22 mouse cellular contexts compared by ENCODE assay signal in the genomic region with DNA sequence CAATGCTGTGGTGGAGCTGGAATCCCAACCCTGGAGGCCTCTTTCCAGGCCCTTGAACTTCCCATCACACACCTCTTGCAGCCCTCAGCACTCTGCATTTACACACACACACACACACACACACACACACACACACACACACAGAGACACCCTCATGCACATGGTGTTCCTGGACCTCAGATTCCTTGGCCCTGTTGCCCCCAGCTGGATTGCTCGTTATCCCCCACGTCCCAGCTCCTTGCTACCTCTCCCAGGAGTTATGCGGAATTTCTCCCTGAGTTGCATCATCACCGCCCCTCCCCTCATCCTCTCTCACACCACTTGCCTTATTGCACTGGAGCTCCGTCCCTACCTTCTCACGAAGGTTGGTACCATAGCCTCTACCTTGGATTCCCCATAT. TPM values are rescaled to one million over a fixed set of nuclear protein-coding genes. Genes with fewer than 3 reads are reported as not detected.
DNase-seq lines count a peak whose midpoint lies in the region; ATAC-seq and TF ChIP-seq lines count a peak whose summit lies in the region.
"Had no signal": no experiment of that assay in that cellular context is flagged by ENCODE, and none has a peak within 500 bp of the region (broad histone marks: within the 10 kb centered on the region; RNA-seq: fewer than 3 reads in every experiment).

No protein-coding gene starts in this region.

- TF ChIP-seq POLR2A in myocyte (IDR thresholded peaks at IDR 0.05; ENCODE audit: insufficient read length, low read depth), result no peak

- no peaks in the 10 kb centered on the region for H3K9me3 ChIP-seq in heart, embryonic 13.5 days
- H3K9me3 ChIP-seq in lung, postnatal 0 days (ENCODE audit: low read length), result no peaks in the 10 kb centered on the region
- H3K9me3 ChIP-seq in hindbrain, embryonic 14.5 days (ENCODE audit: control insufficient read depth, low read length), result no peaks in the 10 kb centered on the region
- H3K9me3 ChIP-seq: embryonic facial prominence, embryonic 12.5 days; forebrain, embryonic 12.5 days; intestine, embryonic 15.5 days; liver, embryonic 13.5 days; megakaryocyte, embryonic 14.5 days; midbrain, embryonic 13.5 days; neural tube, embryonic 12.5 days had no signal

- H3K9ac ChIP-seq in heart, embryonic 13.5 days, result peak overlapping the region; percentile 44
- H3K9ac ChIP-seq in lung, postnatal 0 days (replicated peaks; ENCODE audit: low read depth), result peak overlapping the region; percentile 32; the same call in 1 of the 2 replicates
- no peak overlapping the region for H3K9ac ChIP-seq in hindbrain, embryonic 14.5 days
- H3K9ac ChIP-seq: embryonic facial prominence, embryonic 12.5 days; forebrain, embryonic 12.5 days; intestine, embryonic 15.5 days; liver, embryonic 13.5 days; midbrain, embryonic 13.5 days; neural tube, embryonic 12.5 days had no signal

- H3K79me2 ChIP-seq in myocyte (ENCODE audit: control insufficient read depth, insufficient read depth), result no peaks in the 10 kb centered on the region

- H3K36me3 ChIP-seq in heart, embryonic 13.5 days, result peaks cover 16% of the 10 kb centered on the region
- H3K36me3 ChIP-seq in lung, postnatal 0 days (ENCODE audit: insufficient read depth, low read length), result no peaks in the 10 kb centered on the region
- no peaks in the 10 kb centered on the region for H3K36me3 ChIP-seq in myocyte (ENCODE audit: control insufficient read depth, insufficient read depth)
- H3K36me3 ChIP-seq in hindbrain, embryonic 14.5 days (replicated peaks; ENCODE audit: control insufficient read depth, insufficient read depth), result no peaks in the 10 kb centered on the region
- H3K36me3 ChIP-seq: embryonic facial prominence, embryonic 12.5 days; forebrain, embryonic 12.5 days; intestine, embryonic 15.5 days; liver, embryonic 13.5 days; midbrain, embryonic 13.5 days; neural tube, embryonic 12.5 days had no signal

- no peaks in the 10 kb centered on the region for H3K27me3 ChIP-seq in heart, embryonic 13.5 days (replicated peaks)
- no peaks in the 10 kb centered on the region for H3K27me3 ChIP-seq in lung, postnatal 0 days (replicated peaks; ENCODE audit: insufficient read depth, low read length)
- H3K27me3 ChIP-seq in myocyte (ENCODE audit: control insufficient read depth, insufficient read depth, insufficient read length), result peaks cover 42% of the 10 kb centered on the region
- H3K27me3 ChIP-seq in hindbrain, embryonic 14.5 days (ENCODE audit: control insufficient read depth, insufficient read depth, low read length), result no peaks in the 10 kb centered on the region
- H3K27me3 ChIP-seq: embryonic facial prominence, embryonic 12.5 days; forebrain, embryonic 12.5 days; intestine, embryonic 15.5 days; liver, embryonic 13.5 days; midbrain, embryonic 13.5 days; neural tube, embryonic 12.5 days had no signal

- no peak for ATAC-seq in heart, embryonic 13.5 days (ENCODE audit: extremely low read depth, insufficient number of reproducible peaks, low FRiP score, low TSS enrichment)
- no peak for ATAC-seq in lung, postnatal 0 days
- ATAC-seq in hindbrain, embryonic 14.5 days (ENCODE audit: low FRiP score), result no peak
- ATAC-seq: hindbrain, embryonic 16.5 days; intestine, embryonic 15.5 days; midbrain, embryonic 13.5 days; Patski had no signal

- no peak overlapping the region for H3ac ChIP-seq in myocyte (ENCODE audit: control insufficient read depth, insufficient read length)

- peak overlapping the region; percentile 86 for H3K27ac ChIP-seq in heart, embryonic 13.5 days (replicated peaks)
- peak overlapping the region; percentile 68; the same call in 1 of the 2 replicates for H3K27ac ChIP-seq in lung, postnatal 0 days (ENCODE audit: low read length)
- H3K27ac ChIP-seq in hindbrain, embryonic 14.5 days, result no peak overlapping the region
- H3K27ac ChIP-seq: forebrain, embryonic 12.5 days; intestine, embryonic 15.5 days; left cerebral cortex, adult 2 months; liver, embryonic 13.5 days; midbrain, embryonic 13.5 days; neural tube, embryonic 12.5 days had no signal

- no peak overlapping the region for H3K4me3 ChIP-seq in heart, embryonic 13.5 days
- no peak overlapping the region for H3K4me3 ChIP-seq in lung, postnatal 0 days (ENCODE audit: low read depth, low read length)
- no peak overlapping the region for H3K4me3 ChIP-seq in myocyte
- H3K4me3 ChIP-seq in hindbrain, embryonic 14.5 days (replicated peaks; ENCODE audit: low read length), result no peak overlapping the region
- H3K4me3 ChIP-seq: embryonic facial prominence, embryonic 12.5 days; erythroblast, embryonic 14.5 days; forebrain, embryonic 12.5 days; intestine, embryonic 15.5 days; left cerebral cortex, adult 2 months; liver, embryonic 13.5 days; megakaryocyte, embryonic 14.5 days; midbrain, embryonic 13.5 days; neural tube, embryonic 12.5 days had no signal

- 37% methylated on average over 6 of the region's 6 CpGs for WGBS in heart, embryonic 13.5 days
- WGBS in lung, postnatal 0 days, result 33% methylated on average over 6 of the region's 6 CpGs
- 69% methylated on average over 6 of the region's 6 CpGs for WGBS in hindbrain, embryonic 14.5 days

- H3K4me2 ChIP-seq in heart, embryonic 13.5 days, result peak overlapping the region; percentile 46
- 0 out of 2 replicates have a peak overlapping the region, but pooled peaks have one; percentile 3 for H3K4me2 ChIP-seq in lung, postnatal 0 days (replicated peaks; ENCODE audit: low read depth, low read length)
- no peak overlapping the region for H3K4me2 ChIP-seq in myocyte (ENCODE audit: low read depth)
- H3K4me2 ChIP-seq in hindbrain, embryonic 14.5 days (replicated peaks), result no peak overlapping the region
- H3K4me2 ChIP-seq: embryonic facial prominence, embryonic 12.5 days; forebrain, embryonic 12.5 days; intestine, embryonic 15.5 days; liver, embryonic 13.5 days; midbrain, embryonic 13.5 days; neural tube, embryonic 12.5 days had no signal

- no peak for TF ChIP-seq CTCF in lung, postnatal 0 days (IDR thresholded peaks at IDR 0.05)

- intact Hi-C loops in heart, postnatal 25 days (cut with DNase I), result no loop called here
- intact Hi-C loops in heart, postnatal 10 days (cut with DNase I), result no loop called here

- peak; percentile 96 for DNase-seq in heart, adult 11 months
- no peak for DNase-seq in heart, postnatal 25 days (ENCODE audit: low spot score)
- DNase-seq in heart, postnatal 10 days, result no peak
- DNase-seq in lung, postnatal 0 days (ENCODE audit: low spot score), result no peak
- no peak for DNase-seq in lung, postnatal 4 days
- DNase-seq in hindbrain, embryonic 14.5 days (ENCODE audit: low spot score), result no peak
- DNase-seq: cerebellum, adult 11-12 months; layer of hippocampus, adult 9-11 months; liver, embryonic 13.5 days; right cerebral cortex, postnatal 14 days had no signal

- TF ChIP-seq EP300 in lung, postnatal 0 days (IDR thresholded peaks at IDR 0.05), result no peak

- H3K4me1 ChIP-seq in heart, embryonic 13.5 days, result peaks cover 98% of the 10 kb centered on the region
- H3K4me1 ChIP-seq in lung, postnatal 0 days (ENCODE audit: insufficient read depth, low read depth, low read length), result peaks cover 22% of the 10 kb centered on the region
- no peaks in the 10 kb centered on the region for H3K4me1 ChIP-seq in hindbrain, embryonic 14.5 days (replicated peaks; ENCODE audit: control insufficient read depth, insufficient read depth, low read length)
- H3K4me1 ChIP-seq: midbrain, embryonic 13.5 days had no signal

TF ChIP-seq in myocyte, 11 proteins besides CTCF, POLR2A, EP300 and RAD21:
- no peak for TF ChIP-seq MYOD1 (IDR thresholded peaks at IDR 0.05; ENCODE audit: control insufficient read depth in 1 of 3, insufficient read length in 2 of 3, low read depth in 2 of 3)
- 0 out of 2 replicates have a peak, but pooled peaks have one; percentile 23 for TF ChIP-seq CEBPB (IDR thresholded peaks at IDR 0.05; ENCODE audit: insufficient read depth, poor library complexity, severe bottlenecking)

RNA-seq across cellular contexts. Expression of gene Rcsd1, which starts 23.2 kb away (rescaled TPM):
- total RNA-seq in heart, postnatal 25 days (2021), result 10 to 100 TPM; 79.6 to 81.5 TPM
- 83.9 and 95.4 TPM in 2 replicates for polyA plus RNA-seq in heart, embryonic 13.5 days (2015; fragmentation: Nextera tagmentation; extraction: Ambion mirVana)
- 100 to 1,000 TPM; 112 to 114 TPM for total RNA-seq in heart, postnatal 10 days (2021)
- polyA plus RNA-seq in lung, postnatal 0 days (2015; fragmentation: Nextera tagmentation; extraction: Ambion mirVana), result 49.6 and 54.4 TPM in 2 replicates
- 0.04 TPM for polyA plus RNA-seq in myocyte (2012; fragmentation: generic; extraction: Trizol)
- 6.0 and 8.4 TPM in 2 replicates for polyA plus RNA-seq in hindbrain, embryonic 14.5 days (2014; fragmentation: Nextera tagmentation; extraction: Ambion mirVana)

RNA-seq across cellular contexts. Expression of gene Mpzl1, which starts 52.0 kb away (rescaled TPM):
- 10 to 100 TPM; 20.8 to 20.9 TPM for total RNA-seq in heart, postnatal 25 days (2021)
- 106 and 116 TPM in 2 replicates for polyA plus RNA-seq in heart, embryonic 13.5 days (2015; fragmentation: Nextera tagmentation; extraction: Ambion mirVana)
- 10 to 100 TPM; 49.4 to 57.7 TPM for total RNA-seq in heart, postnatal 10 days (2021)
- 136 and 149 TPM in 2 replicates for polyA plus RNA-seq in lung, postnatal 0 days (2015; fragmentation: Nextera tagmentation; extraction: Ambion mirVana)
- polyA plus RNA-seq in myocyte (2012; fragmentation: generic; extraction: Trizol), result 11.8 TPM
- polyA plus RNA-seq in hindbrain, embryonic 14.5 days (2014; fragmentation: Nextera tagmentation; extraction: Ambion mirVana), result 176 and 179 TPM in 2 replicates

Comparison
In these comparisons a context has a peak if more than half of its experiments do, and no peak if none do; other contexts are left out.
1. H3K4me2 ChIP-seq: peak in heart, embryonic 13.5 days (single experiment) and lung, postnatal 0 days (single experiment); none in myocyte (single experiment) and hindbrain, embryonic 14.5 days (single experiment).